Mouse (Mus musculus) stomach, embryonic 15.5 days (tissue): Measurements from ENCODE around the gene Olfr318. TPM values are rescaled to one million over a fixed set of nuclear protein-coding genes. Genes with fewer than 3 reads are reported as not detected.

ENCODE experiments used
- ATAC-seq: fragments of 200-750 bp; cut with Nextera tagmentation; 2 replicates; pipeline ENCODE4 v1.8.0; 2017; ENCODE audit warnings: low read depth, moderate number of reproducible peaks, moderate TSS enrichment; ENCODE audit not compliant: insufficient read depth, low FRiP score
- H3K27ac ChIP-seq: fragments of 300-500 bp; sonication (generic); 2 replicates; pipeline ENCODE4 v1.5.1; 2015; ENCODE audit warnings: mild to moderate bottlenecking, inconsistent platforms
- H3K27me3 ChIP-seq: fragments of 300-500 bp; sonication (generic); replicated peaks from 2 replicates; pipeline ENCODE4 v1.6.1; 2015; ENCODE audit warnings: inconsistent platforms
- H3K36me3 ChIP-seq: fragments of 300-500 bp; sonication (generic); 2 replicates; pipeline ENCODE4 v1.6.1; 2015; ENCODE audit warnings: inconsistent platforms
- H3K4me1 ChIP-seq: fragments of 300-500 bp; sonication (generic); 2 replicates; pipeline ENCODE4 v1.6.1; 2015; ENCODE audit warnings: inconsistent platforms
- H3K4me2 ChIP-seq: fragments of 300-500 bp; sonication (generic); 2 replicates; pipeline ENCODE4 v1.6.1; 2015; ENCODE audit warnings: mild to moderate bottlenecking, inconsistent platforms
- H3K4me3 ChIP-seq: fragments of 300-500 bp; sonication (generic); replicated peaks from 2 replicates; pipeline ENCODE4 v1.5.1; 2015; ENCODE audit warnings: inconsistent platforms
- H3K9ac ChIP-seq: fragments of 300-500 bp; sonication (generic); 2 replicates; pipeline ENCODE4 v1.6.1; 2015; ENCODE audit warnings: inconsistent platforms
- H3K9me3 ChIP-seq: fragments of 300-500 bp; sonication (generic); 2 replicates; pipeline ENCODE4 v1.6.1; 2016; ENCODE audit warnings: inconsistent platforms
- WGBS: fragments of 180-500 bp; shearing (Covaris S2); methylation state at CpG from one replicate; pipeline ENCODE4 v1.1.7; 2015; 5-methylcytosine and 5-hydroxymethylcytosine counted together
- polyA plus RNA-seq: library from polyadenylated mRNA; unstranded; fragments of >200 nt; fragmentation: Nextera tagmentation; extraction: Ambion mirVana; gene quantifications from 2 replicates; pipeline ENCODE4 v1.2.1, GENCODE M21; 2015

Gene Olfr318
- polyA plus RNA-seq, 1 experiment from 2014 or later = not detected

GRCm38 (mm10) chr11:58671825-58672224 lies 52.0 kb downstream of the Olfr318 start:
- Histone ChIP-seq H3K4me2 (no peak overlapping the region), H3K4me1 (no peaks in the 10 kb centered on the region), H3K27me3 (no peaks in the 10 kb centered on the region), H3K4me3 (no peak overlapping the region), H3K9ac (no peak overlapping the region), H3K27ac (no peak overlapping the region), H3K9me3 (no peaks in the 10 kb centered on the region), H3K36me3 (no peaks in the 10 kb centered on the region)
- no peak for ATAC-seq
- 51% methylated on average over 4 of the region's 4 CpGs for WGBS

GRCm38 (mm10) chr11:58669252-58669651 lies 54.6 kb downstream of the Olfr318 start:
- H3K9me3 ChIP-seq = no peaks in the 10 kb centered on the region
- no peak for ATAC-seq
- no peaks in the 10 kb centered on the region for H3K4me1 ChIP-seq
- H3K27ac ChIP-seq = no peak overlapping the region
- no peak overlapping the region for H3K9ac ChIP-seq
- no peaks in the 10 kb centered on the region for H3K27me3 ChIP-seq
- no peak overlapping the region for H3K4me2 ChIP-seq
- H3K4me3 ChIP-seq = no peak overlapping the region
- no peaks in the 10 kb centered on the region for H3K36me3 ChIP-seq

Other genes starting within 250 kb of the Olfr318 start
- not detected in 2 replicates for gene Olfr332, start 231.5 kb downstream of the Olfr318 start, polyA plus RNA-seq
- not detected in 2 replicates for gene Olfr331, start 221.4 kb downstream of the Olfr318 start, polyA plus RNA-seq
- not detected in 2 replicates for gene Olfr330, start 189.2 kb downstream of the Olfr318 start, polyA plus RNA-seq
- gene Olfr329-ps, start 177.6 kb downstream of the Olfr318 start, polyA plus RNA-seq = not detected in 2 replicates
- gene Olfr328, start 168.4 kb downstream of the Olfr318 start, polyA plus RNA-seq = 0.06 TPM in 1 of 2 replicates, not detected in the other
- gene Olfr224, start 153.5 kb downstream of the Olfr318 start, polyA plus RNA-seq = not detected in 2 replicates
- gene Olfr325, start 146.3 kb downstream of the Olfr318 start, polyA plus RNA-seq = not detected in 2 replicates
- not detected in 2 replicates for gene Olfr324, start 128.9 kb downstream of the Olfr318 start, polyA plus RNA-seq
- gene 2210407C18Rik, start 107.9 kb downstream of the Olfr318 start, polyA plus RNA-seq = 0.84 and 2.3 TPM in 2 replicates
- gene Olfr323, start 93.5 kb downstream of the Olfr318 start, polyA plus RNA-seq = not detected in 2 replicates
- 0.45 and 1.2 TPM in 2 replicates for gene Trim58, start 83.5 kb downstream of the Olfr318 start, polyA plus RNA-seq
- not detected in 2 replicates for gene Olfr322, start 65.2 kb downstream of the Olfr318 start, polyA plus RNA-seq
- gene Olfr320, start 42.9 kb downstream of the Olfr318 start, polyA plus RNA-seq = not detected in 2 replicates
- gene Olfr319, start 24.9 kb downstream of the Olfr318 start, polyA plus RNA-seq = not detected in 2 replicates
- gene Olfr317, start 15.2 kb upstream of the Olfr318 start, polyA plus RNA-seq = not detected in 2 replicates
- not detected in 2 replicates for gene Olfr316, start 28.7 kb upstream of the Olfr318 start, polyA plus RNA-seq
- not detected in 2 replicates for gene Olfr315, start 49.2 kb upstream of the Olfr318 start, polyA plus RNA-seq
- gene Olfr314, start 58.9 kb upstream of the Olfr318 start, polyA plus RNA-seq = not detected in 2 replicates
- gene Fam183b, start 77.9 kb upstream of the Olfr318 start, polyA plus RNA-seq = 9.6 and 14.0 TPM in 2 replicates
- not detected in 2 replicates for gene Olfr313, start 91.0 kb upstream of the Olfr318 start, polyA plus RNA-seq
- gene Olfr312, start 105.2 kb upstream of the Olfr318 start, polyA plus RNA-seq = not detected in 2 replicates
- gene Olfr311, start 115.2 kb upstream of the Olfr318 start, polyA plus RNA-seq = not detected in 2 replicates
- 8.2 and 8.5 TPM in 2 replicates for gene Gm12258, start 123.1 kb upstream of the Olfr318 start, polyA plus RNA-seq
- gene 2810021J22Rik, start 143.2 kb upstream of the Olfr318 start, polyA plus RNA-seq = 6.7 and 6.8 TPM in 2 replicates
- gene Zfp39, start 180.2 kb upstream of the Olfr318 start, polyA plus RNA-seq = 4.6 and 5.6 TPM in 2 replicates
- 0.59 and 0.95 TPM in 2 replicates for gene Btnl10, start 193.9 kb upstream of the Olfr318 start, polyA plus RNA-seq
- gene Rnf187, start 214.9 kb upstream of the Olfr318 start, polyA plus RNA-seq = 229 and 235 TPM in 2 replicates
- 42.0 and 45.8 TPM in 2 replicates for gene Hist3h2ba, start 224.9 kb upstream of the Olfr318 start, polyA plus RNA-seq
- gene Hist3h2a, start 230.7 kb upstream of the Olfr318 start, polyA plus RNA-seq = 29.6 and 32.2 TPM in 2 replicates
- 0.19 and 0.28 TPM in 2 replicates for gene Trim17, start 230.7 kb upstream of the Olfr318 start, polyA plus RNA-seq